Mouse (Mus musculus) lung, postnatal 25 days (tissue): ENCODE measurements around the gene Ptprt.

ENCODE experiments used
- DNase-seq: peaks from one replicate; pipeline ENCODE4 v3.0.0; 2022; ENCODE audit warnings: low spot score

The Ptprt gene

DNA sequence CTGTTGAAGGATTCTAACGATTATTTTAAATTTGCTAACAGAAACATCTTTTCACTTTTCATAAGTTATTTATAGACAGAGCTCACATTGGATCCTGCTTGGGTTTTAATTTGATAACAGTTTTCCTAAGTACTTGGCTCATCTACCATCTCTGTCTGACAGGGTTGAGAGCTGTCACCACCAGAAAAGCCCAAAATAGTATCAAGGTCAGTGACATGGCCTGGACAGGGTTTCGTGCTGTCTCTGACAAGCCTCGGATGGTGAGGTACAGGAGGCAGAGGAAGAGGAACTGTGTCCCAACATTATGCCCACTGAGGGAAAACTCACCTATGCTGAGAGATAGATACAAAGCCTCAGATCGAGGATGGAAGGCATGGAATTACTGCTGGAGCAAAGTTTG, 79.3 kb downstream of the Ptprt start:
- peak; percentile 1 for DNase-seq

DNA sequence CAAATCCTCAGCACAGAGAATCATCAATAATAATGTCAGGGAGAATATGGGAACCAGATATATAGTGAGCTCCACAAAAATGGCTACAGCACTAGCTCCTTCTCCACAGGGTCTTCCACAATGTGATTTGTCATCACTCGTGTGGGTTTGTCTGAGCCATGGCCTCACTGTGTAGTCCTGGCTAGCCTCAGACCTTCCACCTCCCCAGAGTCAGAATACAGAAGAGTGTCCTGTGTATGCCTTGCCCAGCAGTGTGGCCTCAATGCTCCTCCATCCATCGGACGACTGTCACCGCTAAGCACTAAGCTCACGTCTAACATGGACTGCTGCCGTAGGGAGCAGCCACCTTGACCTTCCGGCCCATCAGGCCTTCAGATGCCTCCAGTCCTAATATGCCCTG, 83.1 kb downstream of the Ptprt start:
- DNase-seq: no peak

DNA sequence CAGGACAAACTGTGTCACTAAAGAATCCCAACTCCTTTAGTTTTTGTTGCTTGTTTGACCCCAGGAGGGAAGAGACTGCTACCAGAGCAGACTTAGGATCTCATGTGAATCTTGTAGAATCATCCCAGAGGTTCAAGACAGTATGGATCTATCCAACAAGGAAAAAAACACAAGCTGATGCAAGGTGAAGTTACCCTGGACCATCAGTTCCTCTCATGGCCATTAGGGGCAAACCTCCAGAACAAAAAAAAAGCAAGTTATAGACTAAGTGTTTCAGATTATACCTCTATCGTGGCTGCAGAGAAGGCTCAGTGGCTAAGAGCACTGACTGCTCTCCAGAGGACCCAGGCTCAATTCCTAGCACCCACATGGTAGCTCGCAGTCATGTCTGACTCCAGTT, 88.1 kb downstream of the Ptprt start:
- no peak for DNase-seq

DNA sequence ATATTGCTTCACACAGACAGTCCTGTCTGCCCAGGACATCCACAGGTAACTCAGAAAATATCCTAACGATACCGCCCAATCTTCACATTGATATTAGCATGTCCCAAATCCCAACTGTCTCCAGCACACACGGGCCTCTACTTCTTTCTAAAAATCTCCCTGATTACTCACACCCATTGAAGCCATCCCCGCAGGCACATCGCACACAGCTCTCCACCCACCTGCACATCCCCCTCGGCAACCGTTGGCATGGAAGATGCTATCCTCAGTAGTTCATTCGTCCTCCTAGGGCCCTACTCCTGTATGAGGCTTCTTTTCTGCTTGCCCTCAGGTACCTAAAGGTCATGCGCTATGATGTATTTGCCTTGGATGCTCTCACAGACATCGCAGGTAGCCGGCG, 89.9 kb downstream of the Ptprt start:
- DNase-seq: no peak

DNA sequence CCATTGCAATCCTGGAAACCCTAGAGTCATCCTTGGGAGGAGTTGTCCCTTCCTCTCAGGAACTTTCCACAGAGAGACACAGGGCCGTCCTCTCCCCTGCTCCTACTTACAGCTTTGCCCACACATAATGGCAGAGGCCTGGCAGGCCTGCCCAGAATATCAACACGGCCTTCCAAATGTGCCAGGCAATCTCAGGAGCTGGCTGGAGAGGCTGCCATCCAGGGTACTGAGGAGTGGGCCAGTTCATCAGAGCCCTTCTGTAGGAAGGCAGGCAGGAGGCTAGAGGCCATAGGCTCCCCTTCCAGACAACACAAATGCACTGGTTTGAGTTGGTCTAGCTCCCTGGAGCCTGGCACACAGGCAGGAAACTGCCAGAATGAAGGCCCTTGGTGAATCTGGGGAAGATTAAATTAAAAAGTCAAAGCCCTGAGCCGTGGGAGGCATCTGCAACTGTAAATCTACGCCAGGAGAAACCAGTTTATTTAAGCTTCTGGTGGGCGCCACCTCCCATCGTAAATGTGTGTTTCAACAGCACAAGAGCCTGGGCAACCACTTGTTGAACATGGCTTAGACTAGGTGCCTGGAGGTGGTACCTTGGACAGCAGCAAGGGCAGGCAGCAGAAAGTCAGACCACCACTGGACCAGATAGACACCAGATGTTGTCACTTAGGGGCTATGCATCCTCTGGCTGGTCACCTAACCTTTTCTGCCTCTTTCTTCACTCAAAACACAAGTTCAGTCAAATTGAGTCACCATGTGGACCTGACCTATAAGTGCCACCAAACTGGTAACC, 92.4 kb downstream of the Ptprt start:
- DNase-seq: no peak

DNA sequence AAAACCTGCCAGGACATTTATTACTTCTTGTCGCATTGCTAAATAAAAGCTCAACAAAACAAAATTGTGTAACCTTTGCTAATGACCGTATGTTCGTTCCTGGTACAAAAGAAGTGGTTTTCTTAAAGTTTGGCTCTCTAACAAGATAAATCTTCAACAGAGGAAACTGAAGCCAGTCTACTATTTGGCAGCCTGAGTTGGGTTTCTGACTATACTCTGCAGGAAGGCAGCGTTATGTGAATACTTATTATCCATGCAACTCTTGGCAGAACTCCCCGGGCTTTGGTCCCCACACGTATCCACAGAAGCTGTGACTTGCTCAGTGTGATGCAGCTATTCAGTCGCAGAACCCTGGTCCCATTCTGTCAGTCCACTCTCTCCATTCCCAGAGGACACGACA, 112.6 kb downstream of the Ptprt start:
- DNase-seq: peak; percentile 14

DNA sequence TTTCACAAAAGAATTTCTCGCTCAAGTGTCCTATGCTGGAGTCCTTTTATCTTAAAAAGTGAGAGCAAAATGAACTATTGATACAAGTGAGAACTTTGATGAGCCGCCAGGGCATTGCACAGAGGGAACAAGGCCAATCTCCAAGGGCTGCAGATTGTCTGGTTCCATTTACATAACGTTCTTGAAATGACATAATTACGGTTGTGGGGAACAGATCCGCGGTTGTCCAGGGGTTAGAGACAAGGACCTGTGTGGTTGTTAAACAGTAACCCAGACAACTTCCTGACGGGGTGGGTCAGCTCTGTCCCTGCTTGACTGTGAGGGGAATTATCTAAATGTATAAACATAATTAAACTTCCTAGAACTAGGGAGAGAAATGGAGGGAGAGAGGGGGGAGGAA, 129.3 kb downstream of the Ptprt start:
- DNase-seq: peak; percentile 5

DNA sequence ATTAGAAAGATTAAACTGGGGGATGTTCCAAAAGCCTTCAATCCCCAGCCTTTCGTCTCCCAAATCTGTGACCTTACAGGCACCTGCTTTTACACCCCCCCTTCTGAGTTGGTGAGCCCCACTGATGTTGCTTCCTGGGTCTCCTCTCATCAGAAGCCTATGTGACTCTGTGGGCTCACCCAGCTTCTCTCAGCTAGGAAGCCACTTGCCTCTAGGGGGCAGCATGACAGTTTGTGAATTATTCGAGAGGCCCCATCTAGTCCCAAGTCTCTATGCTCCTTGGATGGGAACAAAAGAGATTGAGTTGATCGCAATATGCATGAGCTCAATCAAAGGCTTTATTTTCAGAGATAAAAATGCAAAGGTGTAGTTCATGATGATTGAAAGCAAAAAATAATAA, 132.0 kb downstream of the Ptprt start:
- DNase-seq: peak; percentile 6

DNA sequence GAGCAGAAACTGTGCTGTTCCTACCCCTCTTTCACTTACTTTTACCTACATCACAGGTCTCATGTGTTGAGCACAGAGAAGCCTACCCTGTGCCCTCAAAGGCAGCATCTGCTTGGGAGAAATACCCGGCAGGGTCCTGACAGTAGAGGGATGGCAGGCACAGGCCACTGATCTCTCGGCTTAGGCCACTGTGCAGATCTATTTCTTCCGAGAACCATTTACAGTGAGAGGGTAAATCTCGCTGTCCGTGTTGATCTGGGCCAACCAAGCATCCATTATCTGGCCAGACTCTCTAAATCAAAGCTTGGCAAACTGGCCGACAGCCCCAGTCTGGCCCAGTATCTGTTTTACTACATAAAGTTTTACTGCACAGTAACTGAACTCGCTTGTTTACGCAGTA, 145.0 kb downstream of the Ptprt start:
- DNase-seq: no peak

DNA sequence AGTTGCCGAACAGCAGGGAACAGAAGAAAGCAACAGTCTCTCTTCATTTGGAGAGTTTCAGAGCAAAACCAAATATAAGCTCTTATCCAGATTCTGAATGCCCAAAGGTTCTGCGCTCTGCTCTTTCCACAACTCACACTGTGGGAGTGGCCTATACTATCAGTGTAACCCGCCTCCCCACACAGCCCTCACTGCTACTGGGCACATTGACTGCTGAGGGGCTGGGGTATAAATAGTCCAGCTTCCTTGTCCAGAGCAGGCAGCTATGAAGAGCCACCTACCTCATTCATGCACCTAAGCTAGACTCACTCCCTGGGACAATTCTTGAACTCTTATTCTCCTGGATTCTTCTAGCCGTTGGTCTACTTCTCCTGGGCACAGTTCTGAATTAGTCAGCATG, 147.9 kb downstream of the Ptprt start:
- no peak for DNase-seq

DNA sequence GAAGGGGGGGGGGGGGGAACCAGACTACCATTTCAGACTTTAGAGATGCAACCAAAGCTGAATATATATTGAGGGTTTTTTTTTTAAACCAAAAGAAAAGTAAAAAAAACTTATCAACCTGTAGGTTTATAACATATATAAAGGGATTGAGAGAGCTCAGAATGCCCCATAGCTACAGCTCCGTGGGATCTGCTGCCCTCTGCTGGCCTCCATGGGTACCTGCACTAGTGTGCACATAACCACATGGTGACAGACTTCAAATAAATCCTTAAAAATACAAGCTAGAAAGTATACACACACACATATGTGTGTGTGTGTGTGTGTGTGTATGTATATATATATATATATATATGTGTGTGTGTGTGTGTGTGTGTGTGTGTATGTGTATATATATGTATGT, 148.9 kb downstream of the Ptprt start:
- no peak for DNase-seq

DNA sequence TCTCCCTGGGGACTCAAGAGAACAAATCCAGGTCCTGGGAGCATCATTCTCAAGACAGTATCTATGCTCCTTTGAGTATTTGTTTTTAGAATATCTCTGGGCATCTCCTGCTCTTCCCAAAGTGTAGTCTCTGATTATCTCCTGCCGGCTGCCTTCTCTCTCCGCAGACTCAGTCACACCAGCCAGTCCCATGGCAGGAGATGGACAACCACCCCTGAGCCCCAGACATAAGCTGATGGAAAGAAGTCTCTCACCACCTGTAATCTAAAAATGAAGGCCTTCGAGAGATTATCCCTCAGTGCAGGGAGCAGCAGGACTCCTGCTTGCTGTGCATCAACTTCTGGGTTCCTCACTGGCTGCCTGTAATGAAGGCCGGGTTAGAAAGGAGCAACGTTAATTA, 151.9 kb downstream of the Ptprt start:
- DNase-seq: no peak

DNA sequence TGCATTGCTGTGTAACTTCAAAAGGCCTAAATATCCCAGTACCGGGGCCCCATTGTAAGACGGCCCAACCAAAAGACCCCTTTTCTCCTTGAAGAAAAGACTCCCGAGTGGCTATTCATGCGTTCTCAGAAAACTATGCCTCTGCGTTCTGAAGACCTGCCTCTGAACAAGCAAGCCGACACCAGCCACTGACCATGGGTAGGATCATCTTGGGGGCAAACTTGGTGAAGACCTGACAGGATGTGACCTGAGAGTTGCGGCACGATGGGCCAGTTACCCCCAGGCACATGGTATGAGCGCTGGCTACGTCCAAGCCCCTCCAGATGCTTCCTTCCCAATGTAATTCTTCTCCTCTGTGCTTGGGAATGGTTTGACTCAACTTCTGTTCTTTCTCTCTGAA, 153.3 kb downstream of the Ptprt start:
- DNase-seq: no peak

DNA sequence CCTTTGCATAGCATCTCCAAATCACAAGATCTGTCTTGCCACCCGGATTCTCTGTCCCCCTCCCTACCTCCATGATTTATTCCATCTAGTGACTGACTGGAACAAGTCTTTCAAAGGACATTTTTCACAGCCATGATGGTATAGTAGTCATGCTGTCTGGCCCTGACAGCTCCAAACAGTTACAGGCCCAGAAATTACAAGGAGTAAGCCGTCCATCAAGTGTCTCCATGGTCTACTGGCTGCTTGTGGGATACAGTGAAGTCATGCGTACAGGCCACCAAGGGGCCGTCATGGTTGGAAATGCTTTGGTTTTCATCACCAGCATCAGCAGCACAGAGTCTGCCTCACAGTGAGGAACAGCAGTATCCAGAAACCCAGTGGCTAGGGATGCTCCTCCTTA, 156.1 kb downstream of the Ptprt start:
- DNase-seq: no peak

DNA sequence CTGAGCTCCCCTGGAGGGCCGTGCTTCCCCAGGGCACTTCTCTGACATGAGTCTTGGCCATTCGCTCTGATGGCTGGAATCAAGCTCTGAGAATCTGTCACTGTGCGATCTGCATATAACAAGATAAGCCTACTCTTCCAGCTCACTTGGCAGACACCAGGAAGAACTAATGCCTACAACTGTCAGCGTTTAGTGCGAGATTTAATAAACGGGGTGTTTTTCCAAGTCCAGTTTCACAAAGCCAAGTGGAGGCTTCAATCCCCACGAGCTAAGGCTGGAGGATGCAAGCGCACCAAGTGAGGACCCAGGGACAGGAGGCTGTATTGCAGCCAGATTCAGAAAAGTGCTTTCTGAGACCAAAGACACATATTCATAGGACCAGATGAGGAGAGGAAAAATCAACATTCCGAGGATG, 161.4 kb downstream of the Ptprt start:
- DNase-seq: no peak

DNA sequence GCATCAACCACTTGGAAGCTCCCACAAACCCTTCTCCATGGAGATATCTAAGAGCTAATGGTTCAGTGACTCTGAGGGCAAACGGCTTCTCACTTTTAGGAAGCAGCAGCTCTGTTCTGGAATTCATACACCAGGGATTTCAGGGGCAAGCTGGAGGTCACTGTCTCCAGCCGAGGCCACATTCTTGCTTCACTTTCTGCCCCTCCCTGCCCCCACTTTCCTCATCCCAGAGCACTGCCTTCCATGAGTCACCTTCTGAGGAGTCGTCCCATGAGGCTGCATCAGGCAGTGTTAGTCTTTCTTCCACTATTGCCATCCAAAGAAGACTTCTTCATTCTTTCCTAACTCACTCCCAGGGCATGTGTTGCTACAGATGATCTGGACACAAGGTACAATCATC, 162.8 kb downstream of the Ptprt start:
- no peak for DNase-seq

DNA sequence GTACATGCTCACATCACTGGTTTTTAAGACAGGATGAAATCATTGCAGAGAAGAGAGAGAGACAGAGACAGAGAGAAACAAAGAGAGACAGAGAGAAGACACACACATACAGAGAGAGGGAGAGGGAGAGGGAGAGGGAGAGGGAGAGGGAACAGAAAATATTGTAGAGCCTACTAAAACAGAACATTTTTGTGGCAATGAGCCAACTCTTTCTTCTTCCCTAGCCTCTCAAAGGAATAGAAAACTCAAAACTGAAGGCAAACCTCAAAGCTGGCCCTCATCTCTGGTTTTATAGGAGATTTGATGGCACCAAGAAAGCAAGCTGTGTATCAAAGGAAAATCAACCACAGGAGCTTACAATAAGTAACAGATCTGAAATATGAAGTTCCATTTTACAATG, 176.9 kb downstream of the Ptprt start:
- DNase-seq: no peak

DNA sequence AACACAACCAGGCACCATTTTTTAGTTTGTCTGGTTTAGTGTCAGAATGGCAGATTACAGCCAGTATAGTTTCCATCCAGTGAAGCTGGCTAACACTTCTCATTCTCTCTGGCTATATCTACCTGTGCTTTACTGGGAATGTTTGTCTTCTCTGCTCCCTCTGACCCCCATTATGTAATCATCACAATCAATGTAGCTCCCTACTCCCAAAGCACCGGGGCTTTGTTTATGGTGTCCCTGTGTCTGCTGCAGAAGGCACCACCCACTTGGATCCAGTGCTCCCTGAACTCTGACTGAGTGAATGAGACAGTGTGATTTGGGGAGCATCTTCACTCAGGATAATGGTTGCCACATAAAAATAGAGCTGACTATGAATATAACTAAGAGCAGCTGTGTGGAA, 217.8 kb downstream of the Ptprt start:
- DNase-seq: no peak

DNA sequence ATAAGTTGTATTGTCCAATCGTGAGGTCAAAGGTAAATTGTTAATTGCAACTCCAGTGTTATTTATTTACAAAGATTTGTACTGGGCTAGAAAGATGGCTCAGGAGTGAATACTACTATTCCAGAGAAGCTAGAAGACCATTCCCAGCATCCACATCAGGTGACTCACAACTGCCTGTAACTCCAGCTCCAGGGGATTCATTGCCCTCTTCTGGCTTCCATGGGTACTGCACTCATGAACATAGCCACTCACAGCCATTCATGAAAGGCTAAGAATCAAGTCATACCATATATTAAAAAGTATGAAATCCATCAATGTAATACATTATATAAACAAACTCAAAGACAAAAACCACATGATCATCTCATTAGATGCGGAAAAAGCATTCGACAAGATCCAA, 224.3 kb downstream of the Ptprt start:
- no peak for DNase-seq

DNA sequence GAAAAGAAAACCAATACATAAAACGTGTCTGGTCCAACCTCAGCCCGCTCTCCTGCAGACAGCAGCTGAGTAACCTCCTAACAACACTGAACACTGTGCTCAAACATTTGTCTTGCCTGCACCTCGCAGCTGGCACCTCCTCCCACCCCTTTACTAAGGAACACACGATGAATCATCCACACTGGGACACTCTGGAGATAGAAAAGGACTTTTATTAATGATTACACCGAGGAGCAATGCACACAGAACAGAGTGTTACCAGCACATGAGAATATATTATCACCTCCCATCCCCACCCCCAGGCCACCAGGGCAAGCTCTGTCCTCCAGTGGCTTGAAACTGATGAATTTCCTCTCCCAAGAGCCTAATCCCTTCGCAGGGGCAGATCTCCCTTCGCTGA, 230.8 kb downstream of the Ptprt start:
- no peak for DNase-seq

DNA sequence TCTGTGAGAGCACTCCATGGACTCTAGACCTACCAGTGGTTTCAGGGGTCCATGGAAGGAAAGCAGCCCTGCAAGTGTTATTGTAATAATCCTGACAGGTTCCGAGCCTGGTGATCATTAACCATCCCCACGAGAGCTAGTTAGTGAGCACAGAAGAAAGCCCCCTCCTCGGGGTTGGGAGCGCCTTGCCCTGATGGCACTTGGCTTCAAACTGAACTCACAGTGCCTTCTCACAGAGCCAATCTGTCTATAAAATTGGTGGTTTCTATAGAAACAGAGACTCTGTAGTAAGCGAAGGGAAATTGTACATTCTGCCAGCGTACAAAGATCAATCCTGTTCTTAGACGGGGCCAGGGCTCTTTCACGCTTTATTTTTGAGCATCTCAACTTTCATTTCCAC, 234.8 kb downstream of the Ptprt start:
- no peak for DNase-seq

DNA sequence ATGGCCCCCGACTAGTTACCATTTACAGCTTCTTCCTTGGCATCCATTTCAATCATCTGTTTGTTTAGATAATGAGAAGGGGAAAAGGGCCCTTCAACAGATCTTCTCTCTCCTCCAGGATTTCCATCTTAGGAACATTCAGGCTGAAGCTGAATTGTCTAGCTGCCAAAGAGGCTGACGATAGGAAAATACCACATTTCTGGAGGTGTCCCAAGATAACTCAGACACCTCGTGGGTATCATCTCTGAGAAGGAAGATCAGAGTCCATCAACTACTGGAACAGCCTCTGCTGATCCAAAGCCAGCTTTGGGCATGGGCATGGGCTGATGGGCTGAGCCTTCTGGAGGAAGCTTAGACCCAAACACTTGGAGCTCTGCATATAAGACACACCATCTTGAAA, 242.8 kb downstream of the Ptprt start:
- no peak for DNase-seq

DNA sequence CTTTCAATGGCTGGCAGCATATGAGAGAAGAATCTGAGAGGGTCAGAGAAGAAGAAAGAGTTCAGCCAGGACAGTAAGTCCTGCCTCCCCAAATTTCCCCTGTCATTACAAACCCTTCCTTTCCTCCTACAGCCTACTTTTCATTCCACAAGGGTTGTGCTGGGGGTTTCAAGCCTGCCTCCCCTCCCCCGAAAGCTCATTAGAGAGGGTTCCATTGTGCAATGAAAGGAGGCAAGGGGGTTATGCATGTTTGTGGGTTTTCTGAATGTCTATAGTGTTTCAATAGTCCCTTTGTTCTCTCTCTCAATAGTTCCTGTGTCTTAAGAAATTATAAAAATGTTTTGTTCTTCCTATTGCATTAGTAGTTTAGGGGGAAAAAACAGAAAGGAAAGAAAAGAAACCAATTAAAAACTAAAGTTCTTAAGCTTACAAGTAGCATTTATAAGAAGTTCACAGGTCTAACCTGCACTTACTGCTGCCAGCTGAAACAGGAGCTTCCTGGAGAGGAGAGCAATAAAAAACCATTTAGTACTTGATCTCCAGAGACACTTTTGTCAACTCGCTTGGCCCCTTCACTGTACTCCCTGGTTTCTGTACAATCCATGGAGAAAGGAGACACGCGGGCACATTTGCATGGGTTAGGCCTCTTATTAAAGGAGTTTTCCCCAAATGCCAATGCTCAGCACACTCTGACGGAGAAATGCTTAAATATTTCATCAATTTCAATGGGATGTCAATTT, 247.7 kb downstream of the Ptprt start:
- DNase-seq: no peak

DNA sequence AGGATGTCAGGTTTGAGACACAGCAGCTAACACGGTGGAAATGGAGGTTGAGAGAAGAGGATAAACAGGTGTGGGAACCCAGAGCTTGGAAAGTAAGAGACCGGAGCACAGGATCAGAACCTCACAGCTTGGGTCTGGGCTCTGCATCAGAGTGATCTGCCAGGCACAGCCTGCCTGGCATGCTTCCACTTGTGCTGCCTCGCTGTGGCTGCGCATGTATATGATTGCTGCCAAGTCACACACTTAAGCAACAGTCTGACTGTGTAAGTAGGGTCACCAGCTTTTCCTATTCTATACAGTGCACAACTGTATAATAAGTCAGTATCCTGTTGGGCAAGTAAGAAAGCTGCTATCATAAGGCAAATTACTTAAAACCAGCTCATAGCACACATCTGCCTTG, 249.9 kb downstream of the Ptprt start:
- DNase-seq: no peak
